Mouse (Mus musculus) MEL (cell line): ENCODE measurements around the gene Secisbp2. TPM values are rescaled to one million over a fixed set of nuclear protein-coding genes. Genes with fewer than 3 reads are reported as not detected.

ENCODE experiments used
- DNase-seq: peaks from one replicate; pipeline ENCODE4 v3.0.0; 2011; ENCODE audit warnings: low read depth, low spot score
- H3K27ac ChIP-seq: 2 replicates; pipeline ENCODE4 v1.5.1; 2012; ENCODE audit warnings: low read depth, mild to moderate bottlenecking, control low read depth, low read length, moderate library complexity; ENCODE audit not compliant: control insufficient read depth
- H3K27me3 ChIP-seq, 2 experiments: fragments of 150-350 bp in 1 of 2; sonication (generic) in 1 of 2; 2 replicates each; pipeline ENCODE4 v1.6.1; 2012; ENCODE audit warnings: low read length in 2 of 2, mild to moderate bottlenecking in 2 of 2, improper control_type of control experiment in 1 of 2, moderate library complexity in 1 of 2; ENCODE audit not compliant: insufficient read depth in 2 of 2, control insufficient read depth in 1 of 2
- H3K36me3 ChIP-seq, 2 experiments: 2 replicates each; pipeline ENCODE4 v1.6.1; 2012 to 2014; ENCODE audit warnings: low read length in 2 of 2, improper control_type of control experiment in 1 of 2, inconsistent platforms in 1 of 2, mild to moderate bottlenecking in 1 of 2; ENCODE audit not compliant: insufficient read depth in 2 of 2, control insufficient read depth in 1 of 2
- H3K4me1 ChIP-seq, 2 experiments: fragments of 150-350 bp in 1 of 2; sonication (generic) in 1 of 2; 2 replicates each; pipeline ENCODE4 v1.6.1; 2012; ENCODE audit warnings: low read length in 2 of 2, improper control_type of control experiment in 1 of 2, mild to moderate bottlenecking in 1 of 2; ENCODE audit not compliant: insufficient read depth in 2 of 2, control insufficient read depth in 1 of 2
- H3K4me3 ChIP-seq, 2 experiments: fragments of 150-350 bp in 1 of 2; sonication (generic) in 1 of 2; 2 replicates each; pipeline ENCODE4 v1.5.1; 2012; ENCODE audit warnings: low read depth in 2 of 2, low read length in 2 of 2, mild to moderate bottlenecking in 2 of 2, moderate library complexity in 2 of 2, control low read depth in 1 of 2, improper control_type of control experiment in 1 of 2; ENCODE audit not compliant: control insufficient read depth in 1 of 2, insufficient read depth in 1 of 2
- H3K79me2 ChIP-seq: 2 replicates; pipeline ENCODE4 v1.6.1; 2012; ENCODE audit warnings: mild to moderate bottlenecking, low read length, moderate library complexity; ENCODE audit not compliant: control insufficient read depth, poor library complexity, insufficient read depth
- H3K9ac ChIP-seq: 2 replicates; pipeline ENCODE4 v1.6.1; 2012; ENCODE audit warnings: low read depth, mild to moderate bottlenecking, control low read depth, low read length, moderate library complexity; ENCODE audit not compliant: control insufficient read depth, poor library complexity, severe bottlenecking
- H3K9me3 ChIP-seq: fragments of 150-350 bp; sonication (generic); replicated peaks from 2 replicates; pipeline ENCODE4 v1.6.1; 2012; ENCODE audit warnings: mild to moderate bottlenecking, low read length, improper control_type of control experiment, moderate library complexity; ENCODE audit not compliant: insufficient read depth
- BHLHE40 ChIP-seq: IDR thresholded peaks from 2 replicates; pipeline ENCODE4 v1.6.1; 2012; ENCODE audit warnings: low read depth, mild to moderate bottlenecking, inconsistent platforms, low read length, improper control_type of control experiment, borderline replicate concordance
- CHD1 ChIP-seq: IDR thresholded peaks from 2 replicates; pipeline ENCODE4 v1.6.1; 2012; ENCODE audit warnings: low read depth, mild to moderate bottlenecking, inconsistent platforms, low read length, improper control_type of control experiment
- ELF1 ChIP-seq: IDR thresholded peaks from 2 replicates; pipeline ENCODE4 v1.6.1; 2014; ENCODE audit warnings: low read depth, mild to moderate bottlenecking, inconsistent platforms, low read length, improper control_type of control experiment, moderate library complexity
- ETS1 ChIP-seq: IDR thresholded peaks from 2 replicates; pipeline ENCODE4 v1.6.1; 2012; ENCODE audit warnings: low read depth, mild to moderate bottlenecking, inconsistent platforms, low read length, improper control_type of control experiment, moderate library complexity
- GATA1 ChIP-seq: IDR thresholded peaks from 2 replicates; pipeline ENCODE4 v1.6.1; 2011; ENCODE audit warnings: low read depth, low read length, improper control_type of control experiment
- HCFC1 ChIP-seq: IDR thresholded peaks from 2 replicates; pipeline ENCODE4 v1.6.1; 2012; ENCODE audit warnings: low read depth, mild to moderate bottlenecking, inconsistent platforms, low read length, improper control_type of control experiment, moderate library complexity
- JUND ChIP-seq: IDR thresholded peaks from 2 replicates; pipeline ENCODE4 v1.6.1; 2011; ENCODE audit warnings: low read depth, mild to moderate bottlenecking, improper control_type of control experiment, low read length
- MAFK ChIP-seq: IDR thresholded peaks from 2 replicates; pipeline ENCODE4 v1.6.1; 2011; ENCODE audit warnings: low read depth, mild to moderate bottlenecking, low read length, improper control_type of control experiment, borderline replicate concordance
- MAX ChIP-seq: IDR thresholded peaks from 2 replicates; pipeline ENCODE4 v1.6.1; 2011; ENCODE audit warnings: low read length, improper control_type of control experiment
- MAZ ChIP-seq: IDR thresholded peaks from 2 replicates; pipeline ENCODE4 v1.6.1; 2012; ENCODE audit warnings: low read depth, mild to moderate bottlenecking, inconsistent platforms, low read length, improper control_type of control experiment
- MYB ChIP-seq: IDR thresholded peaks from 2 replicates; pipeline ENCODE4 v1.6.1; 2011; ENCODE audit warnings: mild to moderate bottlenecking, low read depth, low read length, improper control_type of control experiment
- MYC ChIP-seq: IDR thresholded peaks from 2 replicates; pipeline ENCODE4 v1.6.1; 2011; ENCODE audit warnings: low read depth, mild to moderate bottlenecking, low read length, improper control_type of control experiment, moderate library complexity
- NELFE ChIP-seq: IDR thresholded peaks from 2 replicates; pipeline ENCODE4 v1.6.1; 2011; ENCODE audit warnings: low read depth, low read length, improper control_type of control experiment
- NRF1 ChIP-seq: IDR thresholded peaks from 2 replicates; pipeline ENCODE4 v1.6.1; 2014; ENCODE audit warnings: low read depth, mild to moderate bottlenecking, inconsistent platforms, low read length, improper control_type of control experiment, moderate library complexity; ENCODE audit not compliant: poor library complexity, insufficient read depth, severe bottlenecking
- POLR2AphosphoS2 ChIP-seq: IDR thresholded peaks from 2 replicates; pipeline ENCODE4 v1.6.1; 2011; ENCODE audit warnings: low read length, improper control_type of control experiment
- POLR2AphosphoS5 ChIP-seq: IDR thresholded peaks from 2 replicates; pipeline ENCODE4 v1.6.1; 2012; ENCODE audit warnings: low read depth, borderline replicate concordance, mild to moderate bottlenecking, inconsistent platforms, low read length, moderate library complexity, mixed read lengths
- RCOR1 ChIP-seq: IDR thresholded peaks from 2 replicates; pipeline ENCODE4 v1.6.1; 2012; ENCODE audit warnings: low read depth, mild to moderate bottlenecking, inconsistent platforms, low read length, improper control_type of control experiment
- SMC3 ChIP-seq: IDR thresholded peaks from 2 replicates; pipeline ENCODE4 v1.6.1; 2011; ENCODE audit warnings: low read depth, low read length, improper control_type of control experiment
- TBP ChIP-seq: IDR thresholded peaks from 2 replicates; pipeline ENCODE4 v1.8.0; 2011; ENCODE audit warnings: low read depth, low read length, improper control_type of control experiment
- UBTF ChIP-seq: IDR thresholded peaks from 2 replicates; pipeline ENCODE4 v1.6.1; 2012; ENCODE audit warnings: low read depth, mild to moderate bottlenecking, inconsistent platforms, low read length, improper control_type of control experiment, moderate library complexity, borderline replicate concordance; ENCODE audit not compliant: insufficient read depth
- ZC3H11A ChIP-seq: IDR thresholded peaks from 2 replicates; pipeline ENCODE4 v1.6.1; 2012; ENCODE audit warnings: low read depth, mild to moderate bottlenecking, inconsistent platforms, low read length, improper control_type of control experiment
- ZMIZ1 ChIP-seq: IDR thresholded peaks from 2 replicates; pipeline ENCODE4 v1.6.1; 2012; ENCODE audit warnings: low read depth, mild to moderate bottlenecking, inconsistent platforms, low read length, improper control_type of control experiment, moderate library complexity
- ZNF384 ChIP-seq: IDR thresholded peaks from 2 replicates; pipeline ENCODE4 v1.6.1; 2012; ENCODE audit warnings: low read depth, mild to moderate bottlenecking, inconsistent platforms, low read length, improper control_type of control experiment
- polyA plus RNA-seq, 2 experiments: library from polyadenylated mRNA; stranded (reverse) in 1 of 2; unstranded in 1 of 2; fragments of >175 nt in 1 of 2; fragments of >200 nt in 1 of 2; gene quantifications; 2 replicates each; pipeline versions ENCODE4 v1.2.1 to v1.2.4; 2012; ENCODE audit warnings: low replicate concordance in 2 of 2, low read depth in 1 of 2; ENCODE audit not compliant: insufficient read length in 2 of 2, insufficient read depth in 1 of 2, missing spikeins in 1 of 2
- total RNA-seq: library from RNA; depleted of rRNA; stranded (reverse); fragments of 300-350 nt; gene quantifications from 2 replicates; pipeline ENCODE4 v1.2.3, GENCODE M21; 2012

The Secisbp2 gene
- total and polyA plus RNA-seq, 3 experiments, result 26.0 to 76.4 (median 28.5) TPM

DNA sequence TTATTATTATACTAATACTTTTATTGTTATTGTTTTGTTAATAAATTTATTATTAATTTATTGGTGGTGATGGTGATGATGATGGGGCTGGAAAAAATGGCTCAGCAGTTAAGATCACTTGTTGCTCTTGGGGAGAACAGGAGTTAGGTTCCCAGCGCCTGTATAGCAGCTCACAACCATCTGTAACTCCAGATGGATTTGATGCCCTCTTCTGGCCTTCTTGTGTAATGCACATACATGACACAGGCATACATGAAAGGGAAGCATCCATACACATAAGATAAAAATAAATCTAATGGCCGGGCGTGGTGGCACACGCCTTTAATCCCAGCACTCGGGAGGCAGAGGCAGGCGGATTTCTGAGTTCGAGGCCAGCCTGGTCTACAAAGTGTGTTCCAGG lies 42.3 kb upstream of the Secisbp2 start (continued):
- TF ChIP-seq NRF1 (no peak), GATA1 (no peak), ETS1 (no peak), JUND (no peak), TBP (no peak), BHLHE40 (no peak), MAX (no peak), HCFC1 (no peak), ZNF384 (no peak), ZMIZ1 (no peak)

DNA sequence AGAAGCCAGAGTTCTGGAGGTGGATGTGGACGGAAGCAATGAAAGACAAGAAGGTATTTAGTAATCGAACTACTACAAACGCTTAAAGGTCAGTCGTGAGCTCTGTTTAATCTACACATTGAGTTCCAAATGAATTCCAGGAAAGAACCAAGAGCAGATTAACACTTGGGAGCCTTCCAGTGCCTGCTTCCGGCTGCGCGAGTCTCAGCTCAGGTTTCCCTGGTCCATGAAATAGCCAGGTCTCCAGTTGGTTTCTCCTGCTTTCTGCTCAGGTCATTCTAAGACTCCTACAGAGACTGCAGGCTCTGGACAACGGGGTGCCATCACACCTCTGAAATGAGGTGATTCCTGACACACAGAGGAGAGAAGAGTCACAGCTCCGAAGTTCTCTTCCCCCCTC lies 40.4 kb upstream of the Secisbp2 start:
- Histone ChIP-seq H3K4me3 (no peak overlapping the region), H3K27ac (no peak overlapping the region), H3K79me2 (no peaks in the 10 kb centered on the region), H3K27me3 (no peaks in the 10 kb centered on the region), H3K4me1 (no peaks in the 10 kb centered on the region), H3K36me3 (no peaks in the 10 kb centered on the region), H3K9ac (no peak overlapping the region), H3K9me3 (no peaks in the 10 kb centered on the region)
- no peak for TF ChIP-seq ELF1
- TF ChIP-seq POLR2AphosphoS2, result no peak
- TF ChIP-seq MAFK, result no peak
- no peak for TF ChIP-seq POLR2AphosphoS5
- TF ChIP-seq JUND, result no peak
- TF ChIP-seq UBTF, result no peak
- no peak for TF ChIP-seq RCOR1
- TF ChIP-seq MAX, result no peak
- TF ChIP-seq MYC, result no peak
- TF ChIP-seq ZMIZ1, result no peak
- no peak for TF ChIP-seq MYB
- no peak for TF ChIP-seq HCFC1
- TF ChIP-seq ZC3H11A, result no peak
- no peak for TF ChIP-seq NELFE
- no peak for TF ChIP-seq MAZ
- TF ChIP-seq TBP, result no peak
- no peak for TF ChIP-seq CHD1
- TF ChIP-seq SMC3, result no peak
- no peak for DNase-seq
